Mouse (Mus musculus) embryonic facial prominence, embryonic 15.5 days (tissue): ENCODE measurements around the gene Olfr190. TPM values are rescaled to one million over a fixed set of nuclear protein-coding genes. Genes with fewer than 3 reads are reported as not detected.
"Not testable (repeated sequence)": the region's sequence is repeated elsewhere in the genome, so short reads cannot be mapped to it uniquely, and the experiment has no call there.

Experiments used
- ATAC-seq: fragments of 200-750 bp; cut with Nextera tagmentation; 2 replicates; pipeline ENCODE4 v1.8.0; 2017; ENCODE audit warnings: low read depth, moderate TSS enrichment; ENCODE audit not compliant: insufficient number of reproducible peaks, low FRiP score, low TSS enrichment
- H3K27ac ChIP-seq: fragments of 300-500 bp; sonication (generic); replicated peaks from 2 replicates; pipeline ENCODE4 v1.5.1; 2015; ENCODE audit warnings: mild to moderate bottlenecking, inconsistent platforms
- H3K27me3 ChIP-seq: fragments of 300-500 bp; sonication (generic); 2 replicates; pipeline ENCODE4 v1.6.1; 2015; ENCODE audit warnings: inconsistent platforms
- H3K36me3 ChIP-seq: fragments of 300-500 bp; sonication (generic); 2 replicates; pipeline ENCODE4 v1.6.1; 2015; ENCODE audit warnings: mild to moderate bottlenecking, inconsistent platforms
- H3K4me1 ChIP-seq: fragments of 300-500 bp; sonication (generic); 2 replicates; pipeline ENCODE4 v1.6.1; 2015; ENCODE audit warnings: inconsistent platforms
- H3K4me2 ChIP-seq: fragments of 300-500 bp; sonication (generic); replicated peaks from 2 replicates; pipeline ENCODE4 v1.6.1; 2015; ENCODE audit warnings: mild to moderate bottlenecking, inconsistent platforms
- H3K4me3 ChIP-seq: fragments of 300-500 bp; sonication (generic); replicated peaks from 2 replicates; pipeline ENCODE4 v1.5.1; 2015; ENCODE audit warnings: mild to moderate bottlenecking, inconsistent platforms
- H3K9ac ChIP-seq: fragments of 300-500 bp; sonication (generic); 2 replicates; pipeline ENCODE4 v1.6.1; 2015; ENCODE audit warnings: inconsistent platforms
- H3K9me3 ChIP-seq: fragments of 300-500 bp; sonication (generic); replicated peaks from 2 replicates; pipeline ENCODE4 v1.6.1; 2016; ENCODE audit warnings: inconsistent platforms
- WGBS: fragments of 180-500 bp; shearing (Covaris S2); methylation state at CpG from one replicate; pipeline ENCODE4 v1.1.7; 2015; 5-methylcytosine and 5-hydroxymethylcytosine counted together
- polyA plus RNA-seq: library from polyadenylated mRNA; unstranded; fragments of >200 nt; fragmentation: Nextera tagmentation; extraction: Ambion mirVana; gene quantifications from 2 replicates; pipeline ENCODE4 v1.2.1, GENCODE M21; 2015

Olfr190 gene
- not detected in 2 replicates for polyA plus RNA-seq

DNA sequence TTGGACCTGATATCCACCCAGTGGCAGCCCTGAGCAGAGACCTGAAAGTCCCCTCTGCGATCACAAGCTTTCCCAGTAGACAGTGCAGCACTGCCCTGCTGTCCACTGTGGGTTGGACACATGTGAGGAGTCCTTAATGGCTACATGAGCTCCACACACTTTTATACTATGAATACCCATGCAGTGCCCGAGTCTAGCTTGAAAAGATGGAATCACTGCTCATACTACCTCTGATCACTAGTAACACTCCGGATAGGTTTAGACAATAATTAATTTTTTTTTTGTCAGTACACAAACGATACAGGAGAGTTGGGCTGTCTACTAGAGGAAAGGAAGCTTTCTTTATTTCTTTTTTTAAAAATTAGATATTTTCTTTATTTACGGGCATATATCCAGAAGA lies at the start of gene Olfr190:
Gene Olfr190 (minus strand): TSS at position 101 of the 400 bp plus-strand sequence.
- Histone ChIP-seq H3K4me2 (no peak within 1 kb of the TSS), H3K9ac (no peak within 1 kb of the TSS), H3K4me1 (no peaks in the 10 kb centered on the region), H3K27me3 (no peaks in the 10 kb centered on the region), H3K27ac (no peak within 1 kb of the TSS), H3K4me3 (no peak within 1 kb of the TSS), H3K36me3 (no peaks in the 10 kb centered on the region), H3K9me3 (no peaks in the 10 kb centered on the region)
- ATAC-seq: no peak
- 86% methylated on average over 5 of the region's 5 CpGs for WGBS

DNA sequence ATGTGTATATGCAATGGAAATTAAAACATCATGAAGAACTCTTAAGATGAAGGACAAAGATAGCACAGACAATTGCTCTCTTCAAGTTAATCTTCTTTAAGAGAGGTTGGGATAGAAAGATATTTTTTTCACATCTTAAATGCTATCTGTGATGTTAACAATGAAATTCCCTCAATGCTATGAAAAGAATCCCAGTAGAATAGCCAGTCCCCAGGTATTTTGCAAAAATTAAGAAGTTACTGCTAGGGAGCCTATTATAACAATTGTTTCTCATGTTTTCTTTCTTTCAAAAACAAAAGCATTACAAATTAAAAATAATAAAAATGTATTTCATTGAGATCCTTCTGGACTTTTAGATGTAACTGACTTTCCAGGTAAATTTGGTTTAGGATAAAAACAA lies 43.2 kb upstream of the Olfr190 start, which contains the start of gene Olfr194:
Gene Olfr194 (minus strand): TSS at position 101 of the 400 bp plus-strand sequence.
- Histone ChIP-seq H3K4me2 (no peak within 1 kb of the TSS), H3K4me3 (no peak within 1 kb of the TSS), H3K36me3 (no peaks in the 10 kb centered on the region), H3K27me3 (no peaks in the 10 kb centered on the region), H3K27ac (no peak within 1 kb of the TSS), H3K9ac (no peak within 1 kb of the TSS), H3K4me1 (no peaks in the 10 kb centered on the region), H3K9me3 (no peaks in the 10 kb centered on the region)
- ATAC-seq: no peak

DNA sequence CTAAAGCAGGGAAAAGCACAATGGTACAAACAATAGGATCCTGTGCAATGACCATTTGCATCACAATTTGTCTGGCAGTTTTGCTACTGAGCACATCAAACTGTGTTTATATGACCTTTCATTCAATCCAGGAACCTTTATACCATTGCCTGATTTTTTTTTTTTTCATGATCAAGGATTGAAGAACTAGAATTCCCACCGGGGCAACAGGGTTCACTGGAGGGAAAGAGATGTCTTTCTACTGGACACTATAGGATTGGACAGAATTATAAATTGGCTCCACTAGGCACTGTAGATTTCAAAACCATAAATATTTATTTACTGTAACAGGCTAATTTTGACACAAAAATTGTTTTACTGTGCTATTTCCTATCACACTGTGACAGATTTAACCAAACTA lies 34.0 kb upstream of the Olfr190 start, which contains the start of gene Olfr193:
Gene Olfr193 (minus strand): TSS at position 101 of the 400 bp plus-strand sequence.
- no peak for ATAC-seq
- no peaks in the 10 kb centered on the region for H3K4me1 ChIP-seq
- H3K4me2 ChIP-seq: no peak within 1 kb of the TSS
- no peaks in the 10 kb centered on the region for H3K27me3 ChIP-seq
- no peaks in the 10 kb centered on the region for H3K36me3 ChIP-seq
- WGBS: 96% methylated on average over 1 of the region's 1 CpGs
- H3K4me3 ChIP-seq: no peak within 1 kb of the TSS
- H3K9ac ChIP-seq: no peak within 1 kb of the TSS
- H3K9me3 ChIP-seq: no peaks in the 10 kb centered on the region
- no peak within 1 kb of the TSS for H3K27ac ChIP-seq

DNA sequence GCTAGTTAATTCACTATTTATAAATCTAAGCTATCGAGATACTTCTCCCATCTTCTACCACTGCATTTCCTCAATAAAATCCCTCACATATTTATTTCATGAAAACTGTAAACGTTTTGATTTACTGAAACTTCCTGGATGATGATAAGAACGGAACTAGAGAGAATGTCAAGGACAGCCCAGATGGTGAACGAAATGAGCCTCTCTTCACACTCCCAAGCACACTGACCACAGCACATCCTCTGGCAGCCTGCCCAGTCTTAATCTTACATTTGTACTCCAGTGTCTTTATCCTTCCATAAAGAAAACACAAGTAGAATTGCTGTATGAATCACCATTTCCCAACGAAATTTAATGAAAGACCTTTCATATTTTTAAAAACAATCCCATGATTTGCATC lies 30.7 kb upstream of the Olfr190 start:
- not testable (repeated sequence) for ATAC-seq, H3K27me3 ChIP-seq, H3K27ac ChIP-seq, H3K4me2 ChIP-seq, H3K9ac ChIP-seq, H3K9me3 ChIP-seq, H3K4me3 ChIP-seq, H3K36me3 ChIP-seq, H3K4me1 ChIP-seq
- WGBS: 60% methylated on average over 5 of the region's 5 CpGs

DNA sequence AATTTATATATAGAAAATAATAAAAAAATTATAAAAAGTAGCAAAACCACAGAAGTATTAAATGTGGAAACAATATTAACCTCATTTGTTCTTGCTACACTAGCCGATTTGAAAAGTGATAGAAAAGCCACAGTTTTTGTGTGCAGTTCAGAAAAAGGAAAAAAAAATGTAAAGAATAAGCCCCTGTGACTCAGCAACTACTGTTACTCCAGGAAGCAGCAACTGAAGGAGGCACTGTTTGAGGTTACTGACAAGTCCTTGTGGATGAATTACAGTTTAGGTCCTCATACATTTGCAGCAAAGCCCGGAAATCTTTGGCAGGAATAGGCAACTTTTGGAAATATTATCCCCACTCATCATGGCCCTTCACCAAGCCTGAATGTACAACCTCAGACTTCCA lies 27.5 kb upstream of the Olfr190 start:
- no peaks in the 10 kb centered on the region for H3K36me3 ChIP-seq
- no peak overlapping the region for H3K9ac ChIP-seq
- H3K4me2 ChIP-seq: no peak overlapping the region
- H3K27ac ChIP-seq: no peak overlapping the region
- no peaks in the 10 kb centered on the region for H3K9me3 ChIP-seq
- no peak for ATAC-seq
- no peak overlapping the region for H3K4me3 ChIP-seq
- 74% methylated on average over 2 of the region's 2 CpGs for WGBS
- no peaks in the 10 kb centered on the region for H3K4me1 ChIP-seq
- H3K27me3 ChIP-seq: no peaks in the 10 kb centered on the region

DNA sequence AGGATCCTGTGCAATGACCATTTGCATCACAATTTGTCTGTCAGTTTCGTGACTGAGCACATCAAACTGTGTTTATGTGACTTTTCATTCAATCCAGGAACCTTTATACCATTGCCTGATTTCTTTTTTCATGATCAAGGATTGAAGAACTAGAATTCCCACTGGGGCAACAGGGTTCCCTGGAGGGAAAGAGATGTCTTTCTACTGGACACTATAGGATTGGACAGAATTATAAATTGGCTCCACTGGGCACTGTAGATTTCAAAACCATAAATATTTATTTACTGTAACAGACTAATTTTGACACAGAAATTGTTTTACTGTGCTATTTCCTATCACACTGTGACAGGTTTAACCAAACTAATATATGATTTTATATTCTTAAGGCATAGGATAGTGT lies 11.9 kb upstream of the Olfr190 start, which contains the start of gene Olfr191:
Gene Olfr191 (minus strand): TSS at position 101 of the 400 bp plus-strand sequence.
- not testable (repeated sequence) for H3K4me3 ChIP-seq, H3K9me3 ChIP-seq, H3K9ac ChIP-seq, H3K4me1 ChIP-seq, H3K36me3 ChIP-seq, H3K4me2 ChIP-seq, H3K27ac ChIP-seq, ATAC-seq, H3K27me3 ChIP-seq
- WGBS: 49% methylated on average over 1 of the region's 1 CpGs

DNA sequence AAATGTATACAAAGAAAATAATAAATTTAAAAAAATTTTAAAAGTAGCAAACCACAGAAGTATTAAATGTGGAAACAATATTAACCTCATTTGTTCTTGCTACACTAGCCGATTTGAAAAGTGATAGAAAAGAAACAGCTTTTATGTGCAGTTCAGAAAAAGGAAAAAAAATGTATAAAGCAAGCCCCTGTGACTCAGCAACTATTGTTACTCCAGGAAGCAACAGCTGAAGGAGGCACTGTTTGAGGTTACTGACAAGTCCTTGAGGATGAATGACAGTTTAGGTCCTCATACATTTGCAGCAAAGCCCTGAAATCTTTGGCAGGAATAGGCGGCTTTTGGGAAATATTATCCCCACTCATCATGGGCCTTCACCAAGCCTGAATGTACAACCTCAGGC lies 3.3 kb upstream of the Olfr190 start:
- not testable (repeated sequence) for H3K27ac ChIP-seq, H3K4me1 ChIP-seq, H3K9ac ChIP-seq, H3K4me3 ChIP-seq, H3K36me3 ChIP-seq, H3K9me3 ChIP-seq, H3K27me3 ChIP-seq, ATAC-seq, H3K4me2 ChIP-seq
- WGBS: 74% methylated on average over 2 of the region's 2 CpGs

DNA sequence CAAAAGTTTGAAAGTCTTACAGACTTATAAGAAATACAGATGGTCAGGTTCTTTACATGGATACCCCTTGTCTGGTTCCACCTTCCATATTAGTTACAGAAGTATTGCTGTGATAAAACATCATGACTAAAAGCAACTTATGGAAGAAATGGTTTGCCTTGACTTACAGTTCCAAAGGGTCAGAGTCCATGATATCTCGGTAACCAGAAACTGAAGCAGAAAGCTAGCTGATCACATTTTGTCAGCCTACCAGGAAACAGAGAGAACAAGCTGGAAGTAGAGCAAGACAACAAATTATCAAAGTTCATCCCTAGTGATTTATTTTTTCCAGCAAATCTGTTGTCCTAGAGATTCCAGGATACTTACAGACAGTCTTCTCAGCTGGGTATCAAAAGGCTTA lies 4.3 kb downstream of the Olfr190 start:
- no peak for ATAC-seq
- Histone ChIP-seq H3K9me3 (no peaks in the 10 kb centered on the region), H3K4me1 (no peaks in the 10 kb centered on the region), H3K4me2 (no peak overlapping the region), H3K27ac (no peak overlapping the region), H3K27me3 (no peaks in the 10 kb centered on the region), H3K4me3 (no peak overlapping the region), H3K36me3 (no peaks in the 10 kb centered on the region), H3K9ac (no peak overlapping the region)
- WGBS: 84% methylated on average over 1 of the region's 1 CpGs

DNA sequence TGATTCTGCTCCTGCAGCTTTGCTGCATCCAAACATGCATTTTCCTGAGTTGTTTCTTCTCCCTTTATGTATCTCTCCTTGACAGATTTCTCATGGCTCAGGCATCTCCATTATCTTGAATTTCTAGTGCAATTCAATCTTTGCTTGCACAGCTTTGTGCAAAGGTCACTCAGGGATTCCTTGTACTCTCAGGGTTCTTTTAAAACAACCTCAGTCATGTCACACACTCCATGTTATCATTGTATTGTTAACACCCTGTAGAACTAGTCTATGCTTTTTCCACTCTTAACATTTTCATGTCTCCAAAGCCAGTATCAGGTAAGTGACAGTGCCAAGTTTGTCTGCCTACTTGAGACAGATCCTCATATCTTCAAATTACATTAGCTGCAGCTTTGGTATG lies 6.0 kb downstream of the Olfr190 start:
- H3K4me1 ChIP-seq: no peaks in the 10 kb centered on the region
- no peak overlapping the region for H3K27ac ChIP-seq
- no peaks in the 10 kb centered on the region for H3K9me3 ChIP-seq
- no peak overlapping the region for H3K4me2 ChIP-seq
- no peak overlapping the region for H3K9ac ChIP-seq
- no peak for ATAC-seq
- H3K4me3 ChIP-seq: no peak overlapping the region
- no peaks in the 10 kb centered on the region for H3K27me3 ChIP-seq
- H3K36me3 ChIP-seq: no peaks in the 10 kb centered on the region

DNA sequence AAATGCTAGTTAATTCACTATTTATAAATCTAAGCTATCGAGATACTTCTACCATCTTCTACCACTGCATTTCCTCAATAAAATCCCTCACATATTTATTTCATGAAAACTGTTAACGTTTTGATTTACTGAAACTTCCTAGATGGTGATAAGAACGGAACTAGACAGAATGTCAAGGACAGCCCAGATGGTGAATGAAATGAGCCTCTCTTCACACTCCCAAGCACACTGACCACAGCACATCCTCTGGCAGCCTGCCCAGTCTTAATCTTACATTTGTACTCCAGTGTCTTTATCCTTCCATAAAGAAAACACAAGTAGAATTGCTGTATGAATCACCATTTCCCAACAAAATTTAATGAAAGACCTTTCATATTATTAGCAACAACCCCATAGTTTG lies 15.4 kb downstream of the Olfr190 start:
- ATAC-seq, H3K27ac ChIP-seq, H3K4me1 ChIP-seq, H3K27me3 ChIP-seq, H3K36me3 ChIP-seq, H3K4me3 ChIP-seq, H3K4me2 ChIP-seq, H3K9ac ChIP-seq, H3K9me3 ChIP-seq: not testable (repeated sequence)
- 68% methylated on average over 3 of the region's 3 CpGs for WGBS

DNA sequence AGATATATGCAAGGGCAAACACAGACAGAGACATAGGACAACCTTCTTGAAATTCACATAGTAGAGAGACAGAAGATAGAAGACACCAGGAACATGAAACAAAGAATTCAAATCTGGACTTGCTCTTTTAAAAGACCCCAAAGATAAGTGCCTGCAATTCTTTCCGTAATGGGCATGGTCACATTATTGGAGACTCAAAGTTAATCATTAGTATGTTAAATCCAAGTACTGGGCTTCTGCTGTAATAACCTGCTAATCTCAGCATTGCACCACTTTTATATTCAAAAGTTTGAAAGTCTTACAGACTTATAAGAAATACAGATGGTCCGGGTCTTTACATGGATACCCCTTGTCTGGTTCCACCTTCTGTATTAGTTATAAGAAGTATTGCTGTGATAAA lies 28.5 kb downstream of the Olfr190 start:
- H3K27me3 ChIP-seq, H3K4me2 ChIP-seq, H3K9ac ChIP-seq, H3K9me3 ChIP-seq, ATAC-seq, H3K4me1 ChIP-seq, H3K4me3 ChIP-seq, H3K36me3 ChIP-seq, H3K27ac ChIP-seq: not testable (repeated sequence)
- WGBS: 92% methylated on average over 2 of the region's 2 CpGs

DNA sequence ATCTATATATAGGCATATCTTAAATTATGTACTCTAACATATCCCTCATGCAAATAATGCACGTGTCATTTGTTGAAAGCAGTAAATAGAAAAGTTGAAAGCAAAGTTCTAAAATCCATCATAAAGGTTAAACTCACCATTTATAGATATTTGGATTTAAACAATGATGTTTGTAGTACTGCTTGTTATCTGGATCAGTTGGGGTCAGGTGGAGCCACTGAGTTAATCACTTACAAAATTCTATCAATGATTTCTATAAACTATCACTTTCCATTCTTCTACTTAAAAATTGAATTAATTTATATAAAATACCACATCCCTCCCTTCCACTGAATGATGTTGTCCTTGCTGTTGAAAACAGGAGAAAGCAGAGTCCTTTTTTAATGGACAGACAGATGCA lies 28.9 kb downstream of the Olfr190 start:
- Histone ChIP-seq H3K4me2 (no peak overlapping the region), H3K27me3 (no peaks in the 10 kb centered on the region), H3K9me3 (no peaks in the 10 kb centered on the region), H3K4me3 (no peak overlapping the region), H3K9ac (no peak overlapping the region), H3K4me1 (no peaks in the 10 kb centered on the region), H3K27ac (no peak overlapping the region), H3K36me3 (no peaks in the 10 kb centered on the region)
- 66% methylated on average over 1 of the region's 1 CpGs for WGBS
- no peak for ATAC-seq
